Mouse (Mus musculus) stomach, adult 2 months (tissue): ENCODE results near the gene Gm9774. TPM values are rescaled to one million over a fixed set of nuclear protein-coding genes. Genes with fewer than 3 reads are reported as not detected.

Source experiments
- polyA plus RNA-seq: library from polyadenylated mRNA; depleted of rRNA; stranded (reverse); fragments of >200 nt; gene quantifications from 2 replicates; pipeline ENCODE4 v1.2.3, GENCODE M21; 2012; rRNA removed

Gm9774 gene
- polyA plus RNA-seq: 4.8 and 10.8 TPM in 2 replicates

GRCm38 (mm10) chr3:92429323-92429722 lies at the start of gene Gm9774:
Gene Gm9774, minus strand, starts transcription at chr3:92429423.

GRCm38 (mm10) chr3:92458620-92459019 lies 29.4 kb upstream of the Gm9774 start, which contains the start of gene Sprr3:
Gene Sprr3, minus strand, starts transcription at chr3:92458720.

GRCm38 (mm10) chr3:92438689-92439088 lies 9.5 kb upstream of the Gm9774 start, which contains the start of gene Sprr1b:
Gene Sprr1b, minus strand, starts transcription at chr3:92438789.

GRCm38 (mm10) chr3:92432282-92432681 lies 3.1 kb upstream of the Gm9774 start, which contains the start of gene Sprr2k:
Gene Sprr2k, plus strand, starts transcription at chr3:92432582.

GRCm38 (mm10) chr3:92417782-92418181 lies 11.4 kb downstream of the Gm9774 start, which contains the start of gene Sprr2j-ps:
Gene Sprr2j-ps, plus strand, starts transcription at chr3:92418082.

GRCm38 (mm10) chr3:92407691-92408090 lies 21.5 kb downstream of the Gm9774 start, which contains the start of gene Sprr2i:
Gene Sprr2i, plus strand, starts transcription at chr3:92407991.

GRCm38 (mm10) chr3:92385385-92385784 lies 43.8 kb downstream of the Gm9774 start, which contains the start of gene Sprr2h:
Gene Sprr2h, plus strand, starts transcription at chr3:92385685.

Other genes starting within 250 kb of the Gm9774 start
- 36.4 and 39.0 TPM in 2 replicates for gene Sprr2a1, start 213.6 kb downstream of the Gm9774 start, polyA plus RNA-seq
- 33,133 and 71,165 TPM in 2 replicates for gene Sprr2a2, start 213.5 kb downstream of the Gm9774 start, polyA plus RNA-seq
- 693 and 1,565 TPM in 2 replicates for gene Sprr2a3, start 144.0 kb downstream of the Gm9774 start, polyA plus RNA-seq
- 9.6 and 30.5 TPM in 2 replicates for gene Sprr2b, start 112.8 kb downstream of the Gm9774 start, polyA plus RNA-seq
- 9.8 and 18.7 TPM in 2 replicates for gene Sprr2d, start 90.3 kb downstream of the Gm9774 start, polyA plus RNA-seq
- gene Sprr2e, start 77.3 kb downstream of the Gm9774 start, polyA plus RNA-seq: 3.8 and 5.0 TPM in 2 replicates
- 2.9 and 7.7 TPM in 2 replicates for gene Sprr2f, start 64.2 kb downstream of the Gm9774 start, polyA plus RNA-seq
- 0.20 and 0.31 TPM in 2 replicates for gene Sprr2h, start 43.7 kb downstream of the Gm9774 start, polyA plus RNA-seq
- 37.4 and 59.0 TPM in 2 replicates for gene Sprr2i, start 21.4 kb downstream of the Gm9774 start, polyA plus RNA-seq
- 16.1 and 18.8 TPM in 2 replicates for gene Sprr2j-ps, start 11.3 kb downstream of the Gm9774 start, polyA plus RNA-seq
- 0.52 and 0.62 TPM in 2 replicates for gene Sprr2k, start 3.2 kb upstream of the Gm9774 start, polyA plus RNA-seq
- 22.3 and 23.6 TPM in 2 replicates for gene Sprr1b, start 9.4 kb upstream of the Gm9774 start, polyA plus RNA-seq
- 1,016 and 1,618 TPM in 2 replicates for gene Sprr3, start 29.3 kb upstream of the Gm9774 start, polyA plus RNA-seq
- gene Sprr1a, start 56.5 kb upstream of the Gm9774 start, polyA plus RNA-seq: 608 and 748 TPM in 2 replicates
- not detected in 2 replicates for gene Sprr4, start 71.1 kb upstream of the Gm9774 start, polyA plus RNA-seq
- 0.13 and 0.28 TPM in 2 replicates for gene 2310046K23Rik, start 105.1 kb upstream of the Gm9774 start, polyA plus RNA-seq
- 1.8 and 2.7 TPM in 2 replicates for gene Ivl, start 144.3 kb upstream of the Gm9774 start, polyA plus RNA-seq
- not detected in 2 replicates for gene Smcp, start 159.6 kb upstream of the Gm9774 start, polyA plus RNA-seq
- gene 2210017I01Rik, start 178.1 kb upstream of the Gm9774 start, polyA plus RNA-seq: 2.9 and 3.0 TPM in 2 replicates
- gene Lce6a, start 192.2 kb upstream of the Gm9774 start, polyA plus RNA-seq: 0.77 and 3.0 TPM in 2 replicates
- 113 and 390 TPM in 2 replicates for gene Lce1a1, start 218.9 kb upstream of the Gm9774 start, polyA plus RNA-seq
- gene Lce1b, start 227.5 kb upstream of the Gm9774 start, polyA plus RNA-seq: 117 and 331 TPM in 2 replicates
- gene Lce1a2, start 240.9 kb upstream of the Gm9774 start, polyA plus RNA-seq: 97.3 and 328 TPM in 2 replicates
- gene Lce1c, start 249.8 kb upstream of the Gm9774 start, polyA plus RNA-seq: 108 and 297 TPM in 2 replicates